In the genomic region with DNA sequence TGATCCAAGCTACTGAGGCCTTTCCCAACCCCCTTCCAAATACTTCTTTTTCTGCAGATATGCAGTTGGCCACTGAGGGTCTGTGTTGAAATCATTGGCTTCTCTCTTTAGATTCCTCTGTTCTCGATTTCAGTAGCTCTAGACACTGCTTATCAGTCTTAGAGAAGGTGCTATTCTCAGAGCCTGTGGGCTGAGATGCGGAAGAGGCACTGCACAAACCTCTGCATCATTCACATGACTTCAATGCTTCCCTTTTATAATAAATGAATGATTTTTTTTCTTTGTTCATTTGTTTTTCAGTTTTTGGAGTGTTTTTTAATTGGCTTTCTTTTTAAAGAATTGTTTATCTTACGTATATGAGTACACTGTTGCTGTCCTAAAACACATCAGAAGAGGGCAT, we compare ENCODE assay signal across 28 mouse cellular contexts. TPM values are rescaled to one million over a fixed set of nuclear protein-coding genes. Genes with fewer than 3 reads are reported as not detected.
DNase-seq lines count a peak whose midpoint lies in the region; TF ChIP-seq lines count a peak whose summit lies in the region.
"Had no signal": no experiment of that assay in that cellular context is flagged by ENCODE, and none has a peak within 500 bp of the region (broad histone marks: within the 10 kb centered on the region; RNA-seq: fewer than 3 reads in every experiment).

No protein-coding gene starts in this region.

- no peaks in the 10 kb centered on the region for H3K9me3 ChIP-seq in MEL (replicated peaks; ENCODE audit: insufficient read depth, low read length)
- H3K9me3 ChIP-seq: G1E had no signal

- no peaks in the 10 kb centered on the region for H3K4me1 ChIP-seq in heart, adult 2 months (ENCODE audit: control insufficient read depth, insufficient read depth, low read length)
- H3K4me1 ChIP-seq in MEL (ENCODE audit: control insufficient read depth in 1 of 2, insufficient read depth in 2 of 2, low read length in 2 of 2): peaks cover 0 to 5% of the 10 kb centered on the region in 2 experiments; a peak in 2 of 4 replicates

- H3K79me2 ChIP-seq in heart, adult 2 months (replicated peaks; ENCODE audit: control insufficient read depth, insufficient read depth, low read length): no peaks in the 10 kb centered on the region
- no peaks in the 10 kb centered on the region for H3K79me2 ChIP-seq in MEL (ENCODE audit: control insufficient read depth, insufficient read depth, low read length, poor library complexity)

- no peaks in the 10 kb centered on the region for H3K36me3 ChIP-seq in heart, adult 2 months (ENCODE audit: control insufficient read depth, insufficient read depth, low read length)
- 0 out of 4 replicates have a peak, but pooled peaks cover 0 to 2% of the 10 kb centered on the region in 2 experiments for H3K36me3 ChIP-seq in MEL (ENCODE audit: control insufficient read depth in 1 of 2, insufficient read depth in 2 of 2, low read length in 2 of 2)
- H3K36me3 ChIP-seq: G1E had no signal

- TF ChIP-seq POLR2A in heart, adult 2 months (IDR thresholded peaks at IDR 0.05; ENCODE audit: insufficient read depth, low read depth, low read length): no peak
- TF ChIP-seq POLR2A in MEL (IDR thresholded peaks at IDR 0.05; ENCODE audit: control insufficient read depth in 1 of 2, insufficient read depth in 1 of 2, low read depth in 1 of 2, low read length in 2 of 2, poor library complexity in 1 of 2): no peak

- TF ChIP-seq CTCF in heart, adult 2 months (IDR thresholded peaks at IDR 0.05): no peak
- no peak for TF ChIP-seq CTCF in MEL (IDR thresholded peaks at IDR 0.05 in 2 of 3, conservative IDR thresholded peaks at IDR 0.05 in 1 of 3; ENCODE audit: control insufficient read depth in 1 of 3, insufficient read depth in 1 of 3, low read depth in 2 of 3, low read length in 3 of 3, poor library complexity in 1 of 3, severe bottlenecking in 1 of 3)

- no peak overlapping the region for H3K4me3 ChIP-seq in heart, adult 2 months
- no peak overlapping the region for H3K4me3 ChIP-seq in MEL (ENCODE audit: control insufficient read depth in 1 of 2, insufficient read depth in 1 of 2, low read depth in 2 of 2, low read length in 2 of 2)

- H3K9ac ChIP-seq in heart, adult 2 months (ENCODE audit: low read depth, low read length): no peak overlapping the region
- no peak overlapping the region for H3K9ac ChIP-seq in MEL (ENCODE audit: control insufficient read depth, low read depth, low read length, poor library complexity, severe bottlenecking)

- 77% methylated on average over 3 of the region's 3 CpGs for WGBS in heart, adult 2 months

- intact Hi-C loops in heart, adult 2 months (cut with DNase I): no loop called here

- no peaks in the 10 kb centered on the region for H3K27me3 ChIP-seq in heart, adult 2 months (ENCODE audit: control insufficient read depth, insufficient read depth, low read length)
- H3K27me3 ChIP-seq in MEL (ENCODE audit: control insufficient read depth in 1 of 2, insufficient read depth in 2 of 2, low read length in 2 of 2): peaks cover 2% of the 10 kb centered on the region in 2 experiments; a peak in 2 of 4 replicates

- H3K27ac ChIP-seq in heart, adult 2 months: no peak overlapping the region
- H3K27ac ChIP-seq in MEL (ENCODE audit: control insufficient read depth, low read depth, low read length): no peak overlapping the region

- TF ChIP-seq RAD21 in MEL (IDR thresholded peaks at IDR 0.05; ENCODE audit: low read depth, low read length): no peak

- peak; percentile 13 for DNase-seq in heart, adult 11 months
- no peak for DNase-seq in heart, adult 2 months
- DNase-seq in MEL (ENCODE audit: low read depth, low spot score) (peak; percentile 73), MEL-GATA-1-ER (ENCODE audit: extremely low read depth, low read depth) (peak; percentile 31)
- no peak for DNase-seq in gastrocnemius, adult 8-10 months (ENCODE audit: low spot score in 2 of 2)
- DNase-seq in spleen, adult 18-20 months: no peak
- DNase-seq: adrenal gland, adult 2 months; adrenal gland, adult 8-10 months; adrenal gland, postnatal 10 days; adrenal gland, postnatal 14 days; adrenal gland, postnatal 25 days; adrenal gland, postnatal 36 days; B cell, adult 2 months; cerebellum, adult 11 months; cerebellum, adult 11-12 months; cerebellum, adult 18-20 months; cerebellum, adult 2 months; cerebellum, adult 8-10 months had no signal

- TF ChIP-seq EP300 in heart, adult 2 months (IDR thresholded peaks at IDR 0.05; ENCODE audit: insufficient read depth, low read depth, low read length): no peak
- TF ChIP-seq EP300 in MEL (IDR thresholded peaks at IDR 0.05; ENCODE audit: low read depth in 1 of 2, low read length in 2 of 2): no peak; a peak in 1 of 4 replicates

TF ChIP-seq in MEL, 35 proteins besides CTCF, POLR2A, EP300 and RAD21:
- TF ChIP-seq TCF12 (IDR thresholded peaks at IDR 0.05; ENCODE audit: low read depth, low read length) (0 out of 2 replicates have a peak, but pooled peaks have one; percentile 28), HCFC1 (IDR thresholded peaks at IDR 0.05; ENCODE audit: low read depth, low read length) (no peak), CHD2 (IDR thresholded peaks at IDR 0.05; ENCODE audit: low read length) (no peak), MXI1 (IDR thresholded peaks at IDR 0.05; ENCODE audit: low read depth, low read length) (no peak), NRF1 (IDR thresholded peaks at IDR 0.05; ENCODE audit: insufficient read depth, low read depth, low read length, poor library complexity, severe bottlenecking) (no peak), POLR2AphosphoS5 (IDR thresholded peaks at IDR 0.05; ENCODE audit: borderline replicate concordance, low read depth, low read length) (no peak), ZC3H11A (IDR thresholded peaks at IDR 0.05; ENCODE audit: low read depth, low read length) (no peak), RCOR1 (IDR thresholded peaks at IDR 0.05; ENCODE audit: low read depth, low read length) (no peak), CHD1 (IDR thresholded peaks at IDR 0.05; ENCODE audit: low read depth, low read length) (no peak), ELF1 (IDR thresholded peaks at IDR 0.05; ENCODE audit: low read depth, low read length) (peak; percentile 60), MYC (IDR thresholded peaks at IDR 0.05; ENCODE audit: low read depth, low read length) (0 out of 2 replicates have a peak, but pooled peaks have one; percentile 29), MYB (IDR thresholded peaks at IDR 0.05; ENCODE audit: low read depth, low read length) (no peak), SIN3A (IDR thresholded peaks at IDR 0.05; ENCODE audit: low read length) (no peak), ZNF384 (IDR thresholded peaks at IDR 0.05; ENCODE audit: low read depth, low read length) (peak; percentile 61), ETS1 (IDR thresholded peaks at IDR 0.05; ENCODE audit: low read depth, low read length) (no peak), NELFE (IDR thresholded peaks at IDR 0.05; ENCODE audit: low read depth, low read length) (no peak), GATA1 (IDR thresholded peaks at IDR 0.05; ENCODE audit: low read depth, low read length) (peak; percentile 49; the same call in 1 of the 2 replicates), JUND (IDR thresholded peaks at IDR 0.05; ENCODE audit: low read depth, low read length) (no peak), TBP (IDR thresholded peaks at IDR 0.05; ENCODE audit: low read depth, low read length) (peak; percentile 80), MAX (IDR thresholded peaks at IDR 0.05; ENCODE audit: low read length) (no peak), ZKSCAN1 (IDR thresholded peaks at IDR 0.05; ENCODE audit: low read depth, low read length) (no peak), USF2 (IDR thresholded peaks at IDR 0.05; ENCODE audit: borderline replicate concordance in 1 of 2, insufficient read depth in 1 of 2, low read depth in 1 of 2, low read length in 2 of 2) (no peak), MEF2A (IDR thresholded peaks at IDR 0.05; ENCODE audit: extremely low read depth, insufficient replicate concordance, low read depth, low read length, poor library complexity, severe bottlenecking) (no peak), E2F4 (IDR thresholded peaks at IDR 0.05; ENCODE audit: borderline replicate concordance, low read depth, low read length) (no peak), ZMIZ1 (IDR thresholded peaks at IDR 0.05; ENCODE audit: low read depth, low read length) (no peak), USF1 (IDR thresholded peaks at IDR 0.05; ENCODE audit: low read depth, low read length) (no peak), UBTF (IDR thresholded peaks at IDR 0.05; ENCODE audit: borderline replicate concordance, insufficient read depth, low read depth, low read length) (no peak), KAT2A (conservative IDR thresholded peaks at IDR 0.05; ENCODE audit: low read depth, low read length) (no peak), BHLHE40 (IDR thresholded peaks at IDR 0.05; ENCODE audit: borderline replicate concordance, low read depth, low read length) (peak; percentile 69; the same call in 1 of the 2 replicates), TAL1 (IDR thresholded peaks at IDR 0.05; ENCODE audit: low read length) (no peak)

RNA-seq across cellular contexts. Expression of a gene that starts 11.9 kb away (rescaled TPM):
- total RNA-seq in heart, adult 2 months (2021): not detected
- not detected in 2 replicates for polyA plus RNA-seq in heart, adult 2 months (2012; rRNA removed)
- not detected in 2 replicates for total RNA-seq in MEL (2012; rRNA removed)
- not detected for polyA plus RNA-seq in MEL (2012; ENCODE audit: insufficient read depth in 1 of 2, insufficient read length in 2 of 2, low read depth in 1 of 2, low replicate concordance in 2 of 2, missing spikeins in 1 of 2)
- total RNA-seq in gastrocnemius, adult 8-10 months (2022): not detected
- total RNA-seq: adrenal gland, adult 18-20 months; adrenal gland, adult 2 months; adrenal gland, adult 8-10 months; adrenal gland, postnatal 10 days; adrenal gland, postnatal 14 days; adrenal gland, postnatal 25 days; adrenal gland, postnatal 36 days; adrenal gland, postnatal 4 days; ES-E14 had no signal
- polyA plus RNA-seq: activated CD4-positive, CD25-positive, alpha-beta regulatory T cell, adult 4 months; adrenal gland, adult 2 months; brain, embryonic 14.5 days; C2C12; CD4-positive, CD25-positive, alpha-beta regulatory T cell, adult 4 months; cerebellum, adult 2 months; G1E; Patski had no signal

RNA-seq across cellular contexts. Expression of a gene that starts 30.2 kb away (rescaled TPM):
- 10 to 100 TPM; 17.9 to 19.4 TPM for total RNA-seq in heart, adult 2 months (2021)
- 14.1 and 18.5 TPM in 2 replicates for polyA plus RNA-seq in heart, adult 2 months (2012; rRNA removed)
- total RNA-seq in MEL (2012; rRNA removed): 44.7 and 45.2 TPM in 2 replicates
- 10 to 100 TPM in 1 of 2 experiments, not detected in 1; 69.7 TPM for polyA plus RNA-seq in MEL (2012; ENCODE audit: insufficient read depth in 1 of 2, insufficient read length in 2 of 2, low read depth in 1 of 2, low replicate concordance in 2 of 2, missing spikeins in 1 of 2)
- total RNA-seq in gastrocnemius, adult 8-10 months (2022): 10 to 100 TPM; 16.2 to 18.6 (median 16.5) TPM

RNA-seq across cellular contexts. Expression of a gene that starts 53.1 kb away (rescaled TPM):
- not detected for total RNA-seq in heart, adult 2 months (2021)
- polyA plus RNA-seq in heart, adult 2 months (2012; rRNA removed): not detected in 2 replicates
- total RNA-seq in MEL (2012; rRNA removed): not detected in 2 replicates
- polyA plus RNA-seq in MEL (2012; ENCODE audit: insufficient read depth in 1 of 2, insufficient read length in 2 of 2, low read depth in 1 of 2, low replicate concordance in 2 of 2, missing spikeins in 1 of 2): not detected
- not detected for total RNA-seq in gastrocnemius, adult 8-10 months (2022)
- total RNA-seq: adrenal gland, adult 18-20 months; adrenal gland, adult 2 months; adrenal gland, adult 8-10 months; adrenal gland, postnatal 10 days; adrenal gland, postnatal 14 days; adrenal gland, postnatal 25 days; adrenal gland, postnatal 36 days; adrenal gland, postnatal 4 days; CH12.LX; G1E had no signal
- polyA plus RNA-seq: activated CD4-positive, CD25-positive, alpha-beta regulatory T cell, adult 4 months; adrenal gland, adult 2 months; C2C12; CD4-positive, CD25-positive, alpha-beta regulatory T cell, adult 4 months; cerebellum, adult 2 months; G1E; Patski had no signal

Comparison
In these comparisons a context has a peak if more than half of its experiments do, and no peak if none do; other contexts are left out.
1. DNase-seq: peak in heart, adult 11 months (single experiment), MEL (single experiment) and MEL-GATA-1-ER (single experiment); none in heart, adult 2 months (0 of 2), gastrocnemius, adult 8-10 months (0 of 2) and spleen, adult 18-20 months (0 of 2).